Mouse (Mus musculus) right cerebral cortex, adult 2 months (tissue): ENCODE results near the gene Rab22a.
"Not testable (repeated sequence)": the region's sequence is repeated elsewhere in the genome, so short reads cannot be mapped to it uniquely, and the experiment has no call there.

Source experiments
- DNase-seq, 2 experiments: peaks; one replicate each; pipeline ENCODE4 v3.0.0; 2021 to 2022; ENCODE audit warnings: low spot score in 2 of 2

The Rab22a gene

GRCm38 (mm10) chr2:173659057-173659925 lies at the start of gene Rab22a:
TSS of gene Rab22a (plus strand) at chr2:173659760.
- DNase-seq, result peak; percentile 94 to 95

- no peak for DNase-seq
Observed at GRCm38 (mm10) chr2:173615378-173616081, 44.0 kb upstream of the Rab22a start.

- no peak for DNase-seq
Observed at GRCm38 (mm10) chr2:173616156-173616555, 43.4 kb upstream of the Rab22a start.

- DNase-seq, result no peak
Observed at GRCm38 (mm10) chr2:173619132-173619531, 40.4 kb upstream of the Rab22a start.

- no peak for DNase-seq
Observed at GRCm38 (mm10) chr2:173620645-173621044, 38.9 kb upstream of the Rab22a start.

GRCm38 (mm10) chr2:173622173-173622601 lies 37.4 kb upstream of the Rab22a start:
- no peak for DNase-seq

GRCm38 (mm10) chr2:173624667-173625066 lies 34.9 kb upstream of the Rab22a start:
- DNase-seq, result no peak

- DNase-seq, result no peak
Observed at GRCm38 (mm10) chr2:173625786-173626185, 33.8 kb upstream of the Rab22a start.

GRCm38 (mm10) chr2:173634106-173634505 lies 25.5 kb upstream of the Rab22a start:
- not testable (repeated sequence) for DNase-seq

GRCm38 (mm10) chr2:173641370-173641769 lies 18.2 kb upstream of the Rab22a start:
- DNase-seq, result no peak

GRCm38 (mm10) chr2:173642262-173642999 lies 17.1 kb upstream of the Rab22a start:
- no peak for DNase-seq

GRCm38 (mm10) chr2:173647197-173647911 lies 12.2 kb upstream of the Rab22a start:
- DNase-seq, result no peak

- DNase-seq, result no peak
Observed at GRCm38 (mm10) chr2:173649762-173650161, 9.8 kb upstream of the Rab22a start.

- DNase-seq, result no peak
Observed at GRCm38 (mm10) chr2:173653526-173653925, 6.0 kb upstream of the Rab22a start.

- DNase-seq, result no peak
Observed at GRCm38 (mm10) chr2:173657736-173658135, 1.8 kb upstream of the Rab22a start.

GRCm38 (mm10) chr2:173658517-173658916 lies 1.0 kb upstream of the Rab22a start:
- DNase-seq, result no peak

GRCm38 (mm10) chr2:173659926-173660684 lies 545 bp downstream of the Rab22a start:
- DNase-seq, result no peak

GRCm38 (mm10) chr2:173662255-173662950 lies 2.8 kb downstream of the Rab22a start:
- no peak for DNase-seq

- no peak for DNase-seq
Observed at GRCm38 (mm10) chr2:173664736-173665135, 5.2 kb downstream of the Rab22a start.

- no peak for DNase-seq
Observed at GRCm38 (mm10) chr2:173665271-173665670, 5.7 kb downstream of the Rab22a start.
